Comparison of ENCODE assay signal across 17 mouse cellular contexts in the genomic region with DNA sequence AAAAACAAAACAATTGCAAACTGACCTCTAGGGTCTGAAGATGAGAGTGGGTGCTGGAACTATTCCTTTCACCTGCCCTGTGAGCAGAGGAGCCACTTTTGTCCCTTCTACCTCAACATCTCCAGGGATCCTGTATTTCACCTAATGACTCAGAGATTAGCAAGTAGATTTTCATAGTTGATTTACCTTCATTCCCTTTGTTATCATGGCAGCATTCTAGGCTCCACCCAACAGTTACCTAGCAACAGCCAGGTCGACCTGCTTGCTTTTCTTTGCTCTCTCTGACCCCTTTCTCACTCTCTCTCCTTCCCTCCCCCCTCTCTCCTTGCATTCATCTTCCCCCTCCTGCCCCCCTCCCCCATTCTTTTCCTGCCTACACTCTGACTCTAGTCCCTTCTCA. TPM values are rescaled to one million over a fixed set of nuclear protein-coding genes. Genes with fewer than 3 reads are reported as not detected.
DNase-seq lines count a peak whose midpoint lies in the region; ATAC-seq and TF ChIP-seq lines count a peak whose summit lies in the region.
"Had no signal": no experiment of that assay in that cellular context is flagged by ENCODE, and none has a peak within 500 bp of the region (broad histone marks: within the 10 kb centered on the region; RNA-seq: fewer than 3 reads in every experiment).

No protein-coding gene starts in this region.

- no peak overlapping the region for H3K4me2 ChIP-seq in lung, embryonic 15.5 days
- H3K4me2 ChIP-seq in lung, postnatal 0 days (replicated peaks; ENCODE audit: low read depth, low read length) = no peak overlapping the region
- H3K4me2 ChIP-seq in forebrain, embryonic 16.5 days (ENCODE audit: low read length) = no peak overlapping the region
- H3K4me2 ChIP-seq in stomach, embryonic 15.5 days = no peak overlapping the region
- H3K4me2 ChIP-seq: heart, embryonic 11.5 days; hindbrain, embryonic 12.5 days; limb, embryonic 13.5 days had no signal

- no peaks in the 10 kb centered on the region for H3K36me3 ChIP-seq in lung, embryonic 15.5 days
- H3K36me3 ChIP-seq in lung, postnatal 0 days (ENCODE audit: insufficient read depth, low read length) = no peaks in the 10 kb centered on the region
- no peaks in the 10 kb centered on the region for H3K36me3 ChIP-seq in forebrain, embryonic 16.5 days (ENCODE audit: control insufficient read depth, insufficient read depth)
- no peaks in the 10 kb centered on the region for H3K36me3 ChIP-seq in stomach, embryonic 15.5 days
- H3K36me3 ChIP-seq: hindbrain, embryonic 12.5 days; limb, embryonic 13.5 days had no signal

- DNase-seq in lung, postnatal 0 days (ENCODE audit: low spot score) = no peak
- peak; percentile 52 for DNase-seq in ZHBTc4 (ENCODE audit: low read depth, low spot score)
- no peak for DNase-seq in right cerebral cortex, postnatal 4 days
- DNase-seq: cerebellum, adult 2 months; gastrocnemius, postnatal 25 days; kidney, adult 8-10 months had no signal

- H3K9ac ChIP-seq in lung, embryonic 15.5 days = no peak overlapping the region
- no peak overlapping the region for H3K9ac ChIP-seq in lung, postnatal 0 days (replicated peaks; ENCODE audit: low read depth)
- no peak overlapping the region for H3K9ac ChIP-seq in forebrain, embryonic 16.5 days (replicated peaks; ENCODE audit: low read depth, low read length)
- H3K9ac ChIP-seq in stomach, embryonic 15.5 days = no peak overlapping the region
- H3K9ac ChIP-seq: hindbrain, embryonic 12.5 days; limb, embryonic 13.5 days had no signal

- 0 out of 2 replicates have a peak, but pooled peaks cover 3% of the 10 kb centered on the region for H3K4me1 ChIP-seq in lung, embryonic 15.5 days
- H3K4me1 ChIP-seq in lung, postnatal 0 days (ENCODE audit: insufficient read depth, low read depth, low read length) = no peaks in the 10 kb centered on the region
- H3K4me1 ChIP-seq in forebrain, embryonic 16.5 days (replicated peaks; ENCODE audit: control insufficient read depth, insufficient read depth, low read length) = peaks cover 12% of the 10 kb centered on the region
- H3K4me1 ChIP-seq in stomach, embryonic 15.5 days = no peaks in the 10 kb centered on the region

- TF ChIP-seq EP300 in lung, postnatal 0 days (IDR thresholded peaks at IDR 0.05) = no peak

- H3K27ac ChIP-seq in lung, embryonic 15.5 days = no peak overlapping the region
- no peak overlapping the region for H3K27ac ChIP-seq in lung, postnatal 0 days (ENCODE audit: low read length)
- H3K27ac ChIP-seq in forebrain, embryonic 16.5 days (ENCODE audit: low read length) = no peak overlapping the region
- H3K27ac ChIP-seq in stomach, embryonic 15.5 days = peak overlapping the region; percentile 83
- H3K27ac ChIP-seq: hindbrain, embryonic 12.5 days; limb, embryonic 13.5 days; macrophage had no signal

- 0% methylated on average over 1 of the region's 1 CpGs for WGBS in lung, embryonic 15.5 days
- WGBS in lung, postnatal 0 days = 0% methylated on average over 1 of the region's 1 CpGs
- 0% methylated on average over 1 of the region's 1 CpGs for WGBS in forebrain, embryonic 16.5 days
- 0% methylated on average over 1 of the region's 1 CpGs for WGBS in stomach, embryonic 15.5 days

- no peaks in the 10 kb centered on the region for H3K9me3 ChIP-seq in lung, embryonic 15.5 days
- H3K9me3 ChIP-seq in lung, postnatal 0 days (ENCODE audit: low read length) = no peaks in the 10 kb centered on the region
- H3K9me3 ChIP-seq in forebrain, embryonic 16.5 days (ENCODE audit: control insufficient read depth, low read length) = no peaks in the 10 kb centered on the region
- H3K9me3 ChIP-seq in stomach, embryonic 15.5 days = no peaks in the 10 kb centered on the region
- H3K9me3 ChIP-seq: hindbrain, embryonic 12.5 days; limb, embryonic 13.5 days had no signal

- H3K4me3 ChIP-seq in lung, embryonic 15.5 days = no peak overlapping the region
- H3K4me3 ChIP-seq in lung, postnatal 0 days (ENCODE audit: low read depth, low read length) = no peak overlapping the region
- no peak overlapping the region for H3K4me3 ChIP-seq in forebrain, embryonic 16.5 days (replicated peaks; ENCODE audit: low read length)
- no peak overlapping the region for H3K4me3 ChIP-seq in stomach, embryonic 15.5 days (replicated peaks)
- H3K4me3 ChIP-seq: hindbrain, embryonic 12.5 days; limb, embryonic 13.5 days; myocyte had no signal

- TF ChIP-seq CTCF in lung, postnatal 0 days (IDR thresholded peaks at IDR 0.05) = no peak

- 0 out of 2 replicates have a peak, but pooled peaks have one; percentile 10 for ATAC-seq in lung, embryonic 15.5 days (ENCODE audit: borderline replicate concordance, extremely low read depth, low FRiP score, low TSS enrichment)
- no peak for ATAC-seq in lung, postnatal 0 days
- ATAC-seq in forebrain, embryonic 16.5 days = peak; percentile 31; the same call in 1 of the 2 replicates
- peak; percentile 74 for ATAC-seq in stomach, embryonic 15.5 days (ENCODE audit: insufficient read depth, low FRiP score, low read depth)
- no peak for ATAC-seq in megakaryocyte-erythroid progenitor cell, adult 5-6 weeks (replicated peaks; ENCODE audit: low FRiP score, low TSS enrichment, poor library complexity, severe bottlenecking)

- H3K27me3 ChIP-seq in lung, embryonic 15.5 days = no peaks in the 10 kb centered on the region
- no peaks in the 10 kb centered on the region for H3K27me3 ChIP-seq in lung, postnatal 0 days (replicated peaks; ENCODE audit: insufficient read depth, low read length)
- no peaks in the 10 kb centered on the region for H3K27me3 ChIP-seq in forebrain, embryonic 16.5 days (replicated peaks; ENCODE audit: control insufficient read depth, insufficient read depth, low read length)
- H3K27me3 ChIP-seq in stomach, embryonic 15.5 days (replicated peaks) = no peaks in the 10 kb centered on the region
- H3K27me3 ChIP-seq: hindbrain, embryonic 12.5 days; limb, embryonic 13.5 days; Patski had no signal

RNA-seq across cellular contexts. Expression of a gene that starts 11.4 kb away (rescaled TPM):
- 2.1 and 2.9 TPM in 2 replicates for polyA plus RNA-seq in lung, embryonic 15.5 days (2015; fragmentation: Nextera tagmentation; extraction: Ambion mirVana)
- 2.6 and 2.7 TPM in 2 replicates for polyA plus RNA-seq in lung, postnatal 0 days (2015; fragmentation: Nextera tagmentation; extraction: Ambion mirVana)
- polyA plus RNA-seq in forebrain, embryonic 16.5 days (2015; fragmentation: Nextera tagmentation; extraction: Ambion mirVana) = not detected in 2 replicates
- 14.5 and 17.8 TPM in 2 replicates for polyA plus RNA-seq in stomach, embryonic 15.5 days (2015; fragmentation: Nextera tagmentation; extraction: Ambion mirVana)
- not detected in 2 replicates for total RNA-seq in megakaryocyte-erythroid progenitor cell, adult 5-6 weeks (2014; fragmentation: Nextera tagmentation)
- not detected in 2 replicates for total RNA-seq in megakaryocyte-erythroid progenitor cell, adult 5-6 weeks (2017)
- total RNA-seq: adrenal gland, adult 2 months; gastrocnemius, postnatal 25 days had no signal
- polyA plus RNA-seq: adrenal gland, adult 2 months; cerebellum, adult 2 months; heart, embryonic 11.5 days; hindbrain, embryonic 12.5 days; limb, embryonic 13.5 days; macrophage; myocyte had no signal

RNA-seq across cellular contexts. Expression of a gene that starts 49.3 kb away (rescaled TPM):
- polyA plus RNA-seq in lung, embryonic 15.5 days (2015; fragmentation: Nextera tagmentation; extraction: Ambion mirVana) = 0.54 and 0.59 TPM in 2 replicates
- 0.21 and 0.56 TPM in 2 replicates for polyA plus RNA-seq in lung, postnatal 0 days (2015; fragmentation: Nextera tagmentation; extraction: Ambion mirVana)
- 0.54 and 0.73 TPM in 2 replicates for polyA plus RNA-seq in forebrain, embryonic 16.5 days (2015; fragmentation: Nextera tagmentation; extraction: Ambion mirVana)
- polyA plus RNA-seq in stomach, embryonic 15.5 days (2015; fragmentation: Nextera tagmentation; extraction: Ambion mirVana) = 0.22 and 0.23 TPM in 2 replicates
- total RNA-seq in megakaryocyte-erythroid progenitor cell, adult 5-6 weeks (2014; fragmentation: Nextera tagmentation) = not detected in 2 replicates
- total RNA-seq in megakaryocyte-erythroid progenitor cell, adult 5-6 weeks (2017) = not detected in 2 replicates
- polyA plus RNA-seq: macrophage had no signal

Comparison
In these comparisons a context has a peak if more than half of its experiments do, and no peak if none do; other contexts are left out.
1. ATAC-seq: peak in lung, embryonic 15.5 days (single experiment), forebrain, embryonic 16.5 days (single experiment) and stomach, embryonic 15.5 days (single experiment); none in lung, postnatal 0 days (single experiment) and megakaryocyte-erythroid progenitor cell, adult 5-6 weeks (single experiment).